ENCODE assay signal across 8 mouse cellular contexts in genomic region chr12:106174070-106174980, GRCm38 (mm10).
DNase-seq lines count a peak whose midpoint lies in the region; ATAC-seq and TF ChIP-seq lines count a peak whose summit lies in the region.

No protein-coding gene starts in this region.

- H3K27ac ChIP-seq in spleen, adult 2 months (ENCODE audit: insufficient read depth, low read length) = no peak overlapping the region
- no peak overlapping the region for H3K27ac ChIP-seq in heart, embryonic 16.5 days (ENCODE audit: low read length)
- H3K27ac ChIP-seq in liver, embryonic 16.5 days (ENCODE audit: low read length) = no peak overlapping the region
- no peak overlapping the region for H3K27ac ChIP-seq in small intestine, adult 2 months (ENCODE audit: insufficient read depth, low read depth, low read length)

- peak overlapping the region; percentile 19; the same call in 1 of the 2 replicates for H3K4me3 ChIP-seq in spleen, adult 2 months (ENCODE audit: extremely low read depth, insufficient read depth, insufficient read length)
- H3K4me3 ChIP-seq in heart, embryonic 16.5 days (ENCODE audit: low read length) = peak overlapping the region; percentile 55
- no peak overlapping the region; the same call in 1 of the 2 replicates for H3K4me3 ChIP-seq in liver, embryonic 16.5 days (ENCODE audit: low read depth, low read length)
- H3K4me3 ChIP-seq in small intestine, adult 2 months (ENCODE audit: low read depth, low read length) = peak overlapping the region; percentile 40

- H3K4me2 ChIP-seq in heart, embryonic 16.5 days (ENCODE audit: low read depth, low read length) = peak overlapping the region; percentile 90
- peak overlapping the region; percentile 44 for H3K4me2 ChIP-seq in liver, embryonic 16.5 days (ENCODE audit: low read depth, low read length)

- peaks cover 7% of the 10 kb centered on the region; the same call in 1 of the 2 replicates for H3K4me1 ChIP-seq in spleen, adult 2 months (ENCODE audit: control insufficient read depth, insufficient read depth, insufficient read length)
- peaks cover 5% of the 10 kb centered on the region for H3K4me1 ChIP-seq in heart, embryonic 16.5 days (ENCODE audit: control insufficient read depth, insufficient read depth, low read length)
- no peaks in the 10 kb centered on the region for H3K4me1 ChIP-seq in liver, embryonic 16.5 days (ENCODE audit: control insufficient read depth, low read depth, low read length)
- H3K4me1 ChIP-seq in small intestine, adult 2 months (ENCODE audit: control insufficient read depth, insufficient read depth, insufficient read length, low read length) = no peaks in the 10 kb centered on the region

- TF ChIP-seq POLR2A in spleen, adult 2 months (IDR thresholded peaks at IDR 0.05; ENCODE audit: low read depth, low read length) = no peak
- no peak for TF ChIP-seq POLR2A in small intestine, adult 2 months (IDR thresholded peaks at IDR 0.05; ENCODE audit: low read depth, low read length)

- no peaks in the 10 kb centered on the region for H3K36me3 ChIP-seq in spleen, adult 2 months (ENCODE audit: control insufficient read depth, insufficient read depth, low read length)
- H3K36me3 ChIP-seq in heart, embryonic 16.5 days (ENCODE audit: control insufficient read depth, insufficient read depth) = no peaks in the 10 kb centered on the region
- no peaks in the 10 kb centered on the region for H3K36me3 ChIP-seq in liver, embryonic 16.5 days (ENCODE audit: control insufficient read depth, insufficient read depth)
- H3K36me3 ChIP-seq in small intestine, adult 2 months (ENCODE audit: control insufficient read depth, insufficient read depth, low read length) = no peaks in the 10 kb centered on the region

- no peak for DNase-seq in frontal cortex, postnatal 14 days (ENCODE audit: low spot score in 2 of 2)
- DNase-seq in spleen, adult 2 months (ENCODE audit: low read depth in 1 of 2, low spot score in 2 of 2) = no peak
- no peak for DNase-seq in spleen, adult 12 weeks (ENCODE audit: low spot score)
- DNase-seq in adipocyte (ENCODE audit: low spot score) = no peak

- TF ChIP-seq CTCF in spleen, adult 2 months (IDR thresholded peaks at IDR 0.05; ENCODE audit: extremely low read depth, insufficient read depth, insufficient read length, insufficient replicate concordance) = no peak
- no peak for TF ChIP-seq CTCF in small intestine, adult 2 months (IDR thresholded peaks at IDR 0.05; ENCODE audit: extremely low read depth, insufficient read length, insufficient replicate concordance, low read depth, low read length)

- no peaks in the 10 kb centered on the region for H3K9me3 ChIP-seq in heart, embryonic 16.5 days (replicated peaks; ENCODE audit: control insufficient read depth, low read length)
- H3K9me3 ChIP-seq in liver, embryonic 16.5 days (replicated peaks; ENCODE audit: control insufficient read depth, low read length) = no peaks in the 10 kb centered on the region

- peak; percentile 72 for ATAC-seq in frontal cortex, adult (ENCODE audit: low TSS enrichment)
- ATAC-seq in heart, embryonic 16.5 days (replicated peaks; ENCODE audit: extremely low read depth, insufficient read depth, low FRiP score) = no peak; the same call in 1 of the 2 replicates
- no peak for ATAC-seq in liver, embryonic 16.5 days (ENCODE audit: low read depth)

- peak overlapping the region; percentile 24; the same call in 1 of the 2 replicates for H3K9ac ChIP-seq in heart, embryonic 16.5 days (ENCODE audit: low read length)
- no peak overlapping the region for H3K9ac ChIP-seq in liver, embryonic 16.5 days (ENCODE audit: low read depth, low read length)

- WGBS in spleen, adult 2 months = 4% methylated on average over 39 of the region's 39 CpGs
- WGBS in heart, embryonic 16.5 days = under 1% methylated on average over 39 of the region's 39 CpGs
- WGBS in liver, embryonic 16.5 days (ENCODE audit: insufficient replicate concordance) = 2% methylated on average over 39 of the region's 39 CpGs
- 2% methylated on average over 39 of the region's 39 CpGs for WGBS in small intestine, adult 2 months

- H3K27me3 ChIP-seq in spleen, adult 2 months (ENCODE audit: control insufficient read depth, insufficient read depth, low read length) = peaks cover 4% of the 10 kb centered on the region; the same call in 1 of the 2 replicates
- peaks cover 27% of the 10 kb centered on the region for H3K27me3 ChIP-seq in heart, embryonic 16.5 days (ENCODE audit: control insufficient read depth, insufficient read depth, low read length)
- peaks cover 28% of the 10 kb centered on the region for H3K27me3 ChIP-seq in liver, embryonic 16.5 days (ENCODE audit: control insufficient read depth, insufficient read depth, low read depth, low read length)
- peaks cover 20% of the 10 kb centered on the region for H3K27me3 ChIP-seq in small intestine, adult 2 months (ENCODE audit: control insufficient read depth, insufficient read depth, low read length)
